In genomic region chr1:137839263-137839662, GRCm38 (mm10) we compare ENCODE assay signal across 13 mouse cellular contexts.
DNase-seq lines count a peak whose midpoint lies in the region; ATAC-seq and TF ChIP-seq lines count a peak whose summit lies in the region.
"Had no signal": no experiment of that assay in that cellular context is flagged by ENCODE, and none has a peak within 500 bp of the region (broad histone marks: within the 10 kb centered on the region; RNA-seq: fewer than 3 reads in every experiment).

No protein-coding gene starts in this region.

- H3K27ac ChIP-seq in forebrain, embryonic 13.5 days = peak overlapping the region; percentile 65
- H3K27ac ChIP-seq in forebrain, embryonic 10.5 days = no peak overlapping the region
- peak overlapping the region; percentile 50; the same call in 1 of the 2 replicates for H3K27ac ChIP-seq in lung, embryonic 15.5 days
- peak overlapping the region; percentile 46; the same call in 1 of the 2 replicates for H3K27ac ChIP-seq in forebrain, postnatal 0 days (ENCODE audit: low read depth, low read length)
- H3K27ac ChIP-seq: liver, embryonic 13.5 days had no signal

- H3K9me3 ChIP-seq in forebrain, embryonic 13.5 days (replicated peaks) = no peaks in the 10 kb centered on the region
- no peaks in the 10 kb centered on the region for H3K9me3 ChIP-seq in forebrain, embryonic 10.5 days
- H3K9me3 ChIP-seq in lung, embryonic 15.5 days = no peaks in the 10 kb centered on the region
- no peaks in the 10 kb centered on the region for H3K9me3 ChIP-seq in forebrain, postnatal 0 days (ENCODE audit: low read length)
- H3K9me3 ChIP-seq: liver, embryonic 13.5 days had no signal

- WGBS in forebrain, embryonic 13.5 days = 77% methylated on average over 2 of the region's 2 CpGs
- WGBS in forebrain, embryonic 10.5 days = 85% methylated on average over 2 of the region's 2 CpGs
- 45% methylated on average over 2 of the region's 2 CpGs for WGBS in lung, embryonic 15.5 days
- WGBS in forebrain, postnatal 0 days = 63% methylated on average over 2 of the region's 2 CpGs

- ATAC-seq in forebrain, embryonic 13.5 days = 0 out of 2 replicates have a peak, but pooled peaks have one; percentile 10
- peak; percentile 85; the same call in 1 of the 2 replicates for ATAC-seq in lung, embryonic 15.5 days (ENCODE audit: borderline replicate concordance, extremely low read depth, low FRiP score, low TSS enrichment)
- no peak for ATAC-seq in forebrain, postnatal 0 days

- H3K36me3 ChIP-seq in forebrain, embryonic 13.5 days (ENCODE audit: poor library complexity, severe bottlenecking) = no peaks in the 10 kb centered on the region
- H3K36me3 ChIP-seq in forebrain, embryonic 10.5 days (replicated peaks) = no peaks in the 10 kb centered on the region
- no peaks in the 10 kb centered on the region for H3K36me3 ChIP-seq in lung, embryonic 15.5 days
- no peaks in the 10 kb centered on the region for H3K36me3 ChIP-seq in forebrain, postnatal 0 days (ENCODE audit: insufficient read depth)
- H3K36me3 ChIP-seq: liver, embryonic 13.5 days had no signal

- H3K27me3 ChIP-seq in forebrain, embryonic 13.5 days = no peaks in the 10 kb centered on the region
- no peaks in the 10 kb centered on the region for H3K27me3 ChIP-seq in forebrain, embryonic 10.5 days (ENCODE audit: poor library complexity, severe bottlenecking)
- no peaks in the 10 kb centered on the region for H3K27me3 ChIP-seq in lung, embryonic 15.5 days
- H3K27me3 ChIP-seq in forebrain, postnatal 0 days (ENCODE audit: insufficient read depth, low read length) = no peaks in the 10 kb centered on the region
- H3K27me3 ChIP-seq: liver, embryonic 13.5 days had no signal

- no peak overlapping the region for H3K4me2 ChIP-seq in forebrain, embryonic 13.5 days
- H3K4me2 ChIP-seq in lung, embryonic 15.5 days = no peak overlapping the region
- no peak overlapping the region for H3K4me2 ChIP-seq in forebrain, postnatal 0 days (ENCODE audit: low read depth)
- H3K4me2 ChIP-seq: liver, embryonic 13.5 days had no signal

- peaks cover 22% of the 10 kb centered on the region; the same call in 1 of the 2 replicates for H3K4me1 ChIP-seq in forebrain, embryonic 13.5 days
- peaks cover 16% of the 10 kb centered on the region for H3K4me1 ChIP-seq in forebrain, embryonic 10.5 days
- no peaks in the 10 kb centered on the region for H3K4me1 ChIP-seq in lung, embryonic 15.5 days
- 0 out of 2 replicates have a peak, but pooled peaks cover 8% of the 10 kb centered on the region for H3K4me1 ChIP-seq in forebrain, postnatal 0 days (ENCODE audit: insufficient read depth)
- H3K4me1 ChIP-seq: liver, embryonic 13.5 days had no signal

- DNase-seq in forebrain, embryonic 10.5 days (ENCODE audit: extremely low spot score, low spot score) = no peak
- DNase-seq in lung, adult 18-20 months = no peak
- DNase-seq in embryo, embryonic 11 days = peak; percentile 26
- DNase-seq in forebrain, postnatal 0 days = peak; percentile 13
- DNase-seq in MN1 (ENCODE audit: low spot score) = no peak
- no peak for DNase-seq in layer of hippocampus, postnatal 10 days (ENCODE audit: low spot score in 2 of 2)
- DNase-seq: adrenal gland, adult 2 months; cerebellum, adult 9-10 months; liver, embryonic 13.5 days; thymus, postnatal 4 days had no signal

- no peak overlapping the region for H3K4me3 ChIP-seq in forebrain, embryonic 13.5 days
- no peak overlapping the region for H3K4me3 ChIP-seq in forebrain, embryonic 10.5 days
- no peak overlapping the region for H3K4me3 ChIP-seq in lung, embryonic 15.5 days
- no peak overlapping the region for H3K4me3 ChIP-seq in forebrain, postnatal 0 days (ENCODE audit: low read depth, low read length)
- H3K4me3 ChIP-seq: liver, embryonic 13.5 days; myocyte had no signal

- no peak for TF ChIP-seq CTCF in forebrain, postnatal 0 days (IDR thresholded peaks at IDR 0.05; ENCODE audit: low read depth)

- no peak overlapping the region for H3K9ac ChIP-seq in forebrain, embryonic 13.5 days
- no peak overlapping the region for H3K9ac ChIP-seq in lung, embryonic 15.5 days
- no peak overlapping the region for H3K9ac ChIP-seq in forebrain, postnatal 0 days
- H3K9ac ChIP-seq: liver, embryonic 13.5 days had no signal

Comparison
In these comparisons a context has a peak if more than half of its experiments do, and no peak if none do; other contexts are left out.
1. DNase-seq: peak in embryo, embryonic 11 days (single experiment) and forebrain, postnatal 0 days (single experiment); none in forebrain, embryonic 10.5 days (single experiment), lung, adult 18-20 months (0 of 2), MN1 (single experiment) and layer of hippocampus, postnatal 10 days (0 of 2).